Mouse (Mus musculus) C2C12 (cell line): ENCODE measurements around the gene Rnf227. TPM values are rescaled to one million over a fixed set of nuclear protein-coding genes. Genes with fewer than 3 reads are reported as not detected.
A peak's percentile ranks its signal among the peaks of the same experiment; 100 is the strongest.

Experiments used
- H3K27me3 ChIP-seq: one replicate; pipeline ENCODE4 v1.6.1; 2011; ENCODE audit not compliant: control insufficient read depth, insufficient read depth, insufficient read length
- H3K36me3 ChIP-seq: one replicate; pipeline ENCODE4 v1.6.1; 2011; ENCODE audit not compliant: control insufficient read depth, insufficient read depth
- H3K4me3 ChIP-seq: one replicate; pipeline ENCODE4 v1.5.1; 2011; ENCODE audit warnings: mild to moderate bottlenecking, control low read depth; ENCODE audit not compliant: poor library complexity, insufficient read depth, severe bottlenecking
- H3K79me2 ChIP-seq: one replicate; pipeline ENCODE4 v1.6.1; 2011; ENCODE audit not compliant: control insufficient read depth, insufficient read depth
- H3K79me3 ChIP-seq: one replicate; pipeline ENCODE4 v1.6.1; 2011; ENCODE audit warnings: low read depth, control low read depth
- H3ac ChIP-seq: one replicate; pipeline ENCODE3; 2011; ENCODE audit warnings: low read depth; ENCODE audit not compliant: control insufficient read depth, insufficient read length
- CEBPB ChIP-seq: IDR thresholded peaks from one replicate; pipeline ENCODE4 v1.6.1; 2011; ENCODE audit warnings: low read depth, mild to moderate bottlenecking, control low read depth, moderate library complexity
- CTCF ChIP-seq: IDR thresholded peaks from one replicate; pipeline ENCODE4 v1.5.1; 2011; ENCODE audit not compliant: control insufficient read depth, insufficient read depth, insufficient read length
- FOSL1 ChIP-seq: IDR thresholded peaks from one replicate; pipeline ENCODE4 v1.8.0; 2011; ENCODE audit warnings: mild to moderate bottlenecking, low read length; ENCODE audit not compliant: poor library complexity, insufficient read depth, severe bottlenecking
- MAX ChIP-seq: IDR thresholded peaks from one replicate; pipeline ENCODE4 v1.6.1; 2011; ENCODE audit warnings: mild to moderate bottlenecking, control low read depth
- MYOD1 ChIP-seq: IDR thresholded peaks from one replicate; pipeline ENCODE4 v1.6.1; 2011; ENCODE audit warnings: low read depth; ENCODE audit not compliant: control insufficient read depth, insufficient read length
- MYOG ChIP-seq: IDR thresholded peaks from one replicate; pipeline ENCODE4 v1.6.1; 2011; ENCODE audit not compliant: control insufficient read depth, insufficient read length; ENCODE audit errors: extremely low read depth
- USF1 ChIP-seq: IDR thresholded peaks from one replicate; pipeline ENCODE4 v1.6.1; 2011; ENCODE audit warnings: low read depth, mild to moderate bottlenecking, control low read depth, moderate library complexity
- polyA plus RNA-seq: library from polyadenylated mRNA; unstranded; fragments of >200 nt; fragmentation: generic; extraction: Trizol; gene quantifications from one replicate; pipeline ENCODE4 v1.2.1, GENCODE M21; 2012; ENCODE audit warnings: missing spikeins

Rnf227 gene
- polyA plus RNA-seq, 1 experiment = 3.9 TPM

- TF ChIP-seq CEBPB = no peak
- Histone ChIP-seq H3K79me3 (peaks cover 7% of the 10 kb centered on the region), H3K79me2 (peaks cover 23% of the 10 kb centered on the region), H3K36me3 (no peaks in the 10 kb centered on the region), H3K27me3 (no peaks in the 10 kb centered on the region), H3K4me3 (peak overlapping the region; percentile 64), H3ac (no peak overlapping the region)
Observed at GRCm38 (mm10) chr11:69369990-69370816, 29.9 kb downstream of the Rnf227 start.

DNA sequence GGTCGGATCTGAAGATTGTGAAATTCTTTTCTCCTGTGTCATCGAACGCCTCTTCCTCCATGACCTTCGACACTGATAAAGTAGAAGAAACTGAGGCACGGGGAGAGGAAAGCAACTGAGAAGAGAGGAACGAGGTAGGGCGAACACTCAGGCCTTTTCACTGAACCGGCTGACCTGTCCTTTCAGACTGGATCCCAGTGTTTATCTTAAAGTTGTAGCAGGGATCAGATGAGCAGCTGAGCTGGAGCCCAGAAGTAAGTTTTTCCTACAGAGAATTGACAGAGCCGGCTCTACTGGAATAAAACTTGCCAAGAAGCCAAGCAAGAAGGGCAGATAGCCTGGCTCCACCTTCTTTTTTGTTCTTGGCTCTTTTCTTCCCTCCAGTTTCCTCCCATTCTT, 30.6 kb downstream of the Rnf227 start:
- H3K27me3 ChIP-seq = no peaks in the 10 kb centered on the region
- no peaks in the 10 kb centered on the region for H3K36me3 ChIP-seq
- peaks cover 16% of the 10 kb centered on the region for H3K79me2 ChIP-seq
- no peak overlapping the region for H3K4me3 ChIP-seq
- TF ChIP-seq MYOG = no peak
- no peak for TF ChIP-seq USF1
- no peak for TF ChIP-seq CEBPB
- TF ChIP-seq FOSL1 = no peak
- no peak for TF ChIP-seq MYOD1
- TF ChIP-seq CTCF = no peak
- TF ChIP-seq MAX = no peak
- no peak overlapping the region for H3ac ChIP-seq
- H3K79me3 ChIP-seq = peaks cover 3% of the 10 kb centered on the region

- no peak overlapping the region for H3ac ChIP-seq
- no peaks in the 10 kb centered on the region for H3K27me3 ChIP-seq
- TF ChIP-seq CEBPB = no peak
- TF ChIP-seq USF1 = no peak
- no peak for TF ChIP-seq MYOD1
- no peak for TF ChIP-seq CTCF
- no peak for TF ChIP-seq MAX
- TF ChIP-seq FOSL1 = no peak
- TF ChIP-seq MYOG = no peak
- peaks cover 13% of the 10 kb centered on the region for H3K79me2 ChIP-seq
- H3K79me3 ChIP-seq = peaks cover 2% of the 10 kb centered on the region
- no peak overlapping the region for H3K4me3 ChIP-seq
- H3K36me3 ChIP-seq = no peaks in the 10 kb centered on the region
Observed at GRCm38 (mm10) chr11:69371601-69372000, 31.3 kb downstream of the Rnf227 start.

- TF ChIP-seq FOSL1 (no peak), MYOG (no peak), CEBPB (no peak), CTCF (no peak), MAX (no peak), USF1 (no peak), MYOD1 (no peak)
- no peaks in the 10 kb centered on the region for H3K36me3 ChIP-seq
- H3K79me3 ChIP-seq = peaks cover 2% of the 10 kb centered on the region
- peaks cover 13% of the 10 kb centered on the region for H3K79me2 ChIP-seq
- H3ac ChIP-seq = no peak overlapping the region
- no peaks in the 10 kb centered on the region for H3K27me3 ChIP-seq
- H3K4me3 ChIP-seq = no peak overlapping the region
Observed at GRCm38 (mm10) chr11:69372056-69372779, 32.0 kb downstream of the Rnf227 start.

- Histone ChIP-seq H3ac (no peak overlapping the region), H3K79me3 (no peaks in the 10 kb centered on the region), H3K36me3 (no peaks in the 10 kb centered on the region), H3K27me3 (no peaks in the 10 kb centered on the region), H3K79me2 (peaks cover 9% of the 10 kb centered on the region), H3K4me3 (no peak overlapping the region)
- TF ChIP-seq MYOG (no peak), MYOD1 (no peak), MAX (no peak), USF1 (no peak), FOSL1 (no peak), CTCF (no peak)
Observed at GRCm38 (mm10) chr11:69372780-69373170, 32.5 kb downstream of the Rnf227 start.
